Mouse (Mus musculus) layer of hippocampus, adult 2 months (tissue): Measurements from ENCODE around the gene Ikzf5. TPM values are rescaled to one million over a fixed set of nuclear protein-coding genes. Genes with fewer than 3 reads are reported as not detected.
"Not testable (repeated sequence)": the region's sequence is repeated elsewhere in the genome, so short reads cannot be mapped to it uniquely, and the experiment has no call there.

Source experiments
- DNase-seq, 2 experiments: peaks; one replicate each; pipeline ENCODE4 v3.0.0; 2022; ENCODE audit warnings: low spot score in 2 of 2
- H3K27ac ChIP-seq: fragments of 200-600 bp; 2 replicates; pipeline ENCODE4 v1.8.1; 2022
- H3K4me3 ChIP-seq: fragments of 200-600 bp; 2 replicates; pipeline ENCODE4 v1.8.1; 2022; ENCODE audit warnings: mild to moderate bottlenecking
- CTCF ChIP-seq: fragments of 200-600 bp; conservative IDR thresholded peaks from 2 replicates; pipeline ENCODE4 v1.8.1; 2022; ENCODE audit warnings: antibody characterized with exemption, mild to moderate bottlenecking, moderate library complexity
- long read RNA-seq, 2 experiments: library from polyadenylated mRNA; stranded (forward); transcript quantifications; one replicate each; pipeline ENCODE4 v2.0.0; 2021; ENCODE audit warnings: borderline mapping rate in 2 of 2
- total RNA-seq, 2 experiments: library from RNA; stranded (reverse); gene quantifications; 2 replicates each; pipeline ENCODE4 v1.2.3; 2021

Ikzf5 gene
- 10 to 100 TPM; 52.3 to 55.6 TPM for total RNA-seq
- long read RNA-seq, experiment 1, full-length matches to known transcripts = 18 of 25 reads
- long read RNA-seq, experiment 1, partial matches to known transcripts = 5 of 25 reads
- long read RNA-seq, experiment 1, other reads (novel, unspliced or antisense) = 2 of 25 reads
- long read RNA-seq, experiment 2, full-length matches to known transcripts = 22 of 28 reads
- long read RNA-seq, experiment 2, partial matches to known transcripts = 5 of 28 reads
- long read RNA-seq, experiment 2, other reads (novel, unspliced or antisense) = 1 of 28 reads

GRCm38 (mm10) chr7:131410416-131411058 is at the start of gene Ikzf5, which contains the start of gene Acadsb:
TSS of gene Ikzf5 (minus strand) at chr7:131410521.
TSS of gene Acadsb (plus strand) at chr7:131410601.
- peak within 1 kb of the TSS; percentile 80 for H3K4me3 ChIP-seq
- no peak for TF ChIP-seq CTCF
- peak; percentile 99 for DNase-seq
- H3K27ac ChIP-seq = peak within 1 kb of the TSS; percentile 92

- no peak overlapping the region for H3K4me3 ChIP-seq
Observed at GRCm38 (mm10) chr7:131456714-131457113, 46.4 kb upstream of the Ikzf5 start.

GRCm38 (mm10) chr7:131437051-131437450 is 26.7 kb upstream of the Ikzf5 start:
- Histone ChIP-seq H3K4me3 (no peak overlapping the region), H3K27ac (no peak overlapping the region)
- no peak for TF ChIP-seq CTCF
- DNase-seq = no peak

More at GRCm38 (mm10) chr7:131456714-131457113, 46.4 kb upstream of the Ikzf5 start:
- H3K27ac ChIP-seq = no peak overlapping the region
- no peak for DNase-seq
- no peak for TF ChIP-seq CTCF

GRCm38 (mm10) chr7:131434276-131434675 is 24.0 kb upstream of the Ikzf5 start:
- Histone ChIP-seq H3K27ac (no peak overlapping the region), H3K4me3 (no peak overlapping the region)
- peak; percentile 68 for TF ChIP-seq CTCF
- no peak for DNase-seq

GRCm38 (mm10) chr7:131432244-131432643 is 21.9 kb upstream of the Ikzf5 start:
- peak; percentile 83 for TF ChIP-seq CTCF
- Histone ChIP-seq H3K27ac (no peak overlapping the region), H3K4me3 (no peak overlapping the region)
- DNase-seq = peak; percentile 56 to 62

- no peak for TF ChIP-seq CTCF
- H3K4me3 ChIP-seq = no peak overlapping the region
Observed at GRCm38 (mm10) chr7:131427331-131427730, 17.0 kb upstream of the Ikzf5 start.

GRCm38 (mm10) chr7:131424912-131425311 is 14.6 kb upstream of the Ikzf5 start:
- Histone ChIP-seq H3K27ac (no peak overlapping the region), H3K4me3 (no peak overlapping the region)
- no peak for DNase-seq
- no peak for TF ChIP-seq CTCF

More at GRCm38 (mm10) chr7:131427331-131427730, 17.0 kb upstream of the Ikzf5 start:
- H3K27ac ChIP-seq = no peak overlapping the region
- DNase-seq = no peak

GRCm38 (mm10) chr7:131417605-131418004 is 7.3 kb upstream of the Ikzf5 start:
- DNase-seq = no peak
- Histone ChIP-seq H3K4me3 (no peak overlapping the region), H3K27ac (no peak overlapping the region)
- TF ChIP-seq CTCF = no peak

- not testable (repeated sequence) for H3K4me3 ChIP-seq, DNase-seq, H3K27ac ChIP-seq
Observed at GRCm38 (mm10) chr7:131416742-131417141, 6.4 kb upstream of the Ikzf5 start.

GRCm38 (mm10) chr7:131411941-131412270 is 1.6 kb upstream of the Ikzf5 start:
- no peak for DNase-seq
- no peak for TF ChIP-seq CTCF
- peak overlapping the region; percentile 80 for H3K4me3 ChIP-seq
- no peak overlapping the region; the same call in 1 of the 2 replicates for H3K27ac ChIP-seq

- no peak for TF ChIP-seq CTCF
- no peak for DNase-seq
- Histone ChIP-seq H3K4me3 (peak overlapping the region; percentile 80), H3K27ac (peak overlapping the region; percentile 92; the same call in 1 of the 2 replicates)
Observed at GRCm38 (mm10) chr7:131411221-131411940, 1.1 kb upstream of the Ikzf5 start.

- TF ChIP-seq CTCF = peak; percentile 13; the same call in 1 of the 2 replicates
- H3K27ac ChIP-seq = peak overlapping the region; percentile 92
- peak overlapping the region; percentile 80 for H3K4me3 ChIP-seq
- DNase-seq = peak in 1 of 2 experiments; percentile 21
Observed at GRCm38 (mm10) chr7:131409988-131410385, 334 bp downstream of the Ikzf5 start.
